Mouse (Mus musculus): ENCODE results near the gene Trim3. TPM values are rescaled to one million over a fixed set of nuclear protein-coding genes. Genes with fewer than 3 reads are reported as not detected.

Gene Trim3
- total and polyA plus RNA-seq, 3 experiments: 2.2 to 4.7 (median 3.5) TPM

- dilution Hi-C loops (cut with MboI; ENCODE audit: extremely low pct_ligation_motif_present, extremely low pct_unique_long_range_greater_than_20kb, low sequenced_read_pairs): no loop called here
Observed at GRCm38 (mm10) chr7:105611767-105612166, 21.6 kb downstream of the Trim3 start.

GRCm38 (mm10) chr7:105608467-105608866 lies 24.9 kb downstream of the Trim3 start:
- Histone ChIP-seq H3K4me3 (replicated peaks in 1 of 3; ENCODE audit: low read depth in 2 of 3, low read length in 2 of 3, poor library complexity in 1 of 3) (no peak overlapping the region), H3K4me1 (ENCODE audit: control insufficient read depth in 1 of 2, insufficient read depth in 2 of 2) (peaks cover 3 to 23% of the 10 kb centered on the region in 2 experiments; a peak in 2 of 4 replicates), H3K9ac (ENCODE audit: insufficient read depth, low read depth) (no peak overlapping the region), H3K27ac (ENCODE audit: insufficient read depth, low read depth) (no peak overlapping the region), H3K36me3 (replicated peaks in 1 of 2; ENCODE audit: control insufficient read depth in 1 of 2, insufficient read depth in 1 of 2, low read length in 1 of 2) (peaks cover 3 to 25% of the 10 kb centered on the region in 2 experiments), H3K9me3 (replicated peaks; ENCODE audit: low read length) (peaks cover 3% of the 10 kb centered on the region), H3K4me2 (ENCODE audit: insufficient read depth, low read depth, poor library complexity, severe bottlenecking) (no peak overlapping the region), H3K79me2 (replicated peaks; ENCODE audit: control insufficient read depth, extremely low read depth, insufficient read depth, poor library complexity, severe bottlenecking) (no peaks in the 10 kb centered on the region), H3K27me3 (replicated peaks) (no peaks in the 10 kb centered on the region)
- DNase-seq (ENCODE audit: extremely low read depth): peak; percentile 29
- dilution Hi-C loops (cut with MboI; ENCODE audit: extremely low pct_ligation_motif_present, extremely low pct_unique_long_range_greater_than_20kb, low sequenced_read_pairs) (no loop called here), in situ Hi-C loops (cut with MboI; ENCODE audit: low pct_ligation_motif_present, low pct_unique_long_range_greater_than_20kb, low sequenced_read_pairs) (no loop called here)
- 0 out of 2 replicates have a peak, but pooled peaks have one; percentile 8 for TF ChIP-seq JUND (conservative IDR thresholded peaks at IDR 0.05; ENCODE audit: low read depth, low read length)
- TF ChIP-seq PAX5 (IDR thresholded peaks at IDR 0.05; ENCODE audit: low read length): no peak
- TF ChIP-seq IRF4 (IDR thresholded peaks at IDR 0.05; ENCODE audit: low read depth, low read length): 0 out of 2 replicates have a peak, but pooled peaks have one; percentile 30

More at GRCm38 (mm10) chr7:105611767-105612166, 21.6 kb downstream of the Trim3 start:
- peaks cover 3 to 34% of the 10 kb centered on the region in 2 experiments for H3K36me3 ChIP-seq (replicated peaks in 1 of 2; ENCODE audit: control insufficient read depth in 1 of 2, insufficient read depth in 1 of 2, low read length in 1 of 2)
- in situ Hi-C loops (cut with MboI; ENCODE audit: low pct_ligation_motif_present, low pct_unique_long_range_greater_than_20kb, low sequenced_read_pairs): no loop called here
- H3K4me1 ChIP-seq (ENCODE audit: control insufficient read depth in 1 of 2, insufficient read depth in 2 of 2): peaks cover 3 to 24% of the 10 kb centered on the region in 2 experiments; a peak in 2 of 4 replicates
- H3K79me2 ChIP-seq (replicated peaks; ENCODE audit: control insufficient read depth, extremely low read depth, insufficient read depth, poor library complexity, severe bottlenecking): no peaks in the 10 kb centered on the region
- H3K27ac ChIP-seq (ENCODE audit: insufficient read depth, low read depth): no peak overlapping the region
- H3K9ac ChIP-seq (ENCODE audit: insufficient read depth, low read depth): no peak overlapping the region
- TF ChIP-seq ZC3H11A (IDR thresholded peaks at IDR 0.05; ENCODE audit: low read depth, low read length) (no peak), USF2 (conservative IDR thresholded peaks at IDR 0.05; ENCODE audit: low read depth, low read length) (no peak), GABPA (IDR thresholded peaks at IDR 0.05; ENCODE audit: insufficient replicate concordance, low read depth, low read length) (no peak), NRF1 (IDR thresholded peaks at IDR 0.05; ENCODE audit: low read depth, low read length) (no peak), POLR2AphosphoS2 (IDR thresholded peaks at IDR 0.05; ENCODE audit: low read depth, low read length) (no peak), MAZ (IDR thresholded peaks at IDR 0.05; ENCODE audit: low read depth, low read length) (no peak), ZKSCAN1 (IDR thresholded peaks at IDR 0.05; ENCODE audit: borderline replicate concordance, low read depth, low read length) (no peak), ETS1 (conservative IDR thresholded peaks at IDR 0.05; ENCODE audit: low read depth, low read length) (no peak), HCFC1 (IDR thresholded peaks at IDR 0.05; ENCODE audit: low read depth, low read length) (no peak), E2F4 (IDR thresholded peaks at IDR 0.05; ENCODE audit: insufficient replicate concordance, low read depth, low read length) (no peak), TCF12 (IDR thresholded peaks at IDR 0.05; ENCODE audit: low read depth, low read length) (no peak), MYC (IDR thresholded peaks at IDR 0.05; ENCODE audit: low read depth, low read length) (no peak)
- no peak overlapping the region for H3K4me3 ChIP-seq (replicated peaks in 1 of 3; ENCODE audit: low read depth in 2 of 3, low read length in 2 of 3, poor library complexity in 1 of 3)
- H3K9me3 ChIP-seq (replicated peaks; ENCODE audit: low read length): no peaks in the 10 kb centered on the region
- no peaks in the 10 kb centered on the region for H3K27me3 ChIP-seq (replicated peaks)
- H3K4me2 ChIP-seq (ENCODE audit: insufficient read depth, low read depth, poor library complexity, severe bottlenecking): no peak overlapping the region
- DNase-seq (ENCODE audit: extremely low read depth): no peak
